Mouse (Mus musculus) macrophage (primary cell): Measurements from ENCODE around the gene Slc1a2. TPM values are rescaled to one million over a fixed set of nuclear protein-coding genes. Genes with fewer than 3 reads are reported as not detected.

Experiments used
- H3K27ac ChIP-seq: fragments of 350-480 bp; formaldehyde crosslinking; 2 replicates; pipeline ENCODE4 v1.9.0; 2021
- H3K36me3 ChIP-seq: fragments of 350-480 bp; formaldehyde crosslinking; 2 replicates; pipeline ENCODE4 v1.9.0; 2021; ENCODE audit errors: inconsistent target
- H3K4me3 ChIP-seq: fragments of 350-480 bp; formaldehyde crosslinking; 2 replicates; pipeline ENCODE4 v1.9.0; 2021; ENCODE audit errors: inconsistent target
- H3K79me2 ChIP-seq: fragments of 350-480 bp; formaldehyde crosslinking; 2 replicates; pipeline ENCODE4 v1.9.0; 2021; ENCODE audit errors: inconsistent target
- WGBS: methylation state at CpG from one replicate; pipeline ENCODE4 v1.1.7; 2026; ENCODE audit warnings: inconsistent platforms; ENCODE audit not compliant: missing documents; 5-methylcytosine and 5-hydroxymethylcytosine counted together
- polyA plus RNA-seq: library from polyadenylated mRNA; stranded (reverse); fragments of 250-400 nt; gene quantifications from 3 replicates; pipeline ENCODE4 v1.2.4, GENCODE M21; 2018; ENCODE audit warnings: inconsistent platforms

Gene Slc1a2
- polyA plus RNA-seq, 1 experiment from 2014 or later, result 0.03 TPM

GRCm38 (mm10) chr2:102820790-102821189 lies 162.3 kb downstream of the Slc1a2 start:
- 91% methylated on average over 8 of the region's 8 CpGs for WGBS
- Histone ChIP-seq H3K36me3 (peaks cover 89% of the 10 kb centered on the region), H3K4me3 (no peak overlapping the region), H3K27ac (no peak overlapping the region), H3K79me2 (no peaks in the 10 kb centered on the region)

- WGBS, result 96% methylated on average over 6 of the region's 6 CpGs
- peaks cover 99% of the 10 kb centered on the region for H3K36me3 ChIP-seq
- no peaks in the 10 kb centered on the region for H3K79me2 ChIP-seq
- no peak overlapping the region for H3K27ac ChIP-seq
- H3K4me3 ChIP-seq, result no peak overlapping the region
These were observed 163.6 kb downstream of the Slc1a2 start for GRCm38 (mm10) chr2:102822036-102822435.

DNA sequence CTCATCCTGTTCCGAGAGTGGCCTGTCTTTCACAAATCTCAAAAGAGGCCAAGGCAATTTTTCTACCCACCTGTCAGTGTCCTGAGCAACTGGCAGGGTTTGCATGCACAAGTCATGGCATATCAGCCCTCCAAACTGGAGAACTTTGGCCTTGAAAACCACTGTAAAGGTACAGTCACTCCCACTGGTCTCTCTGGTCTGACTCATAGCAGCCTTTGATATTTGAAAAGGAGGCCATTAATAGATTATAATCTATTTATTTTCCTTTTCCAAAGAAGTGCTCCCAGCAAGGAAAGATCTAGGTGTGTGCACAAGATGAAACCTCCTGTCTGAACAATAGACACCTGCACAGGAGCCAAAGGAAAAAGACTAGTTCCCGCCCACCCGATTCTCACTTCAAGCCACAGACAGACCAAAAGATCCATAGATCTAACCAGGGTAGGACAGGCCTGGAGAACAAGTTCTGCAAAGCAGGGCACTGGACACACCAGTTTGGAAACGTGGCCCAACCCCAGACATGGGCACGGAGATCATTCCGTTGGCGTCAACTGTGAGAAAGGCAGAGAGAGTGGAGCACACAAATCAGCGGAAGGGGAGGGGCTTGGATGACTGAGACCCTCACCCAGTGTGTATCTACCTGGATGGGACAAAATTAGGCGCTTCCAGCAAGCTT lies 167.6 kb downstream of the Slc1a2 start:
- WGBS, result 96% methylated on average over 9 of the region's 9 CpGs
- H3K79me2 ChIP-seq, result peaks cover 8% of the 10 kb centered on the region; the same call in 1 of the 2 replicates
- H3K27ac ChIP-seq, result no peak overlapping the region
- peaks cover 81% of the 10 kb centered on the region for H3K36me3 ChIP-seq
- H3K4me3 ChIP-seq, result no peak overlapping the region

GRCm38 (mm10) chr2:102827841-102828240 lies 169.4 kb downstream of the Slc1a2 start:
- 88% methylated on average over 1 of the region's 1 CpGs for WGBS
- H3K27ac ChIP-seq, result no peak overlapping the region
- peaks cover 71% of the 10 kb centered on the region for H3K36me3 ChIP-seq
- H3K79me2 ChIP-seq, result peaks cover 12% of the 10 kb centered on the region; the same call in 1 of the 2 replicates
- H3K4me3 ChIP-seq, result no peak overlapping the region

DNA sequence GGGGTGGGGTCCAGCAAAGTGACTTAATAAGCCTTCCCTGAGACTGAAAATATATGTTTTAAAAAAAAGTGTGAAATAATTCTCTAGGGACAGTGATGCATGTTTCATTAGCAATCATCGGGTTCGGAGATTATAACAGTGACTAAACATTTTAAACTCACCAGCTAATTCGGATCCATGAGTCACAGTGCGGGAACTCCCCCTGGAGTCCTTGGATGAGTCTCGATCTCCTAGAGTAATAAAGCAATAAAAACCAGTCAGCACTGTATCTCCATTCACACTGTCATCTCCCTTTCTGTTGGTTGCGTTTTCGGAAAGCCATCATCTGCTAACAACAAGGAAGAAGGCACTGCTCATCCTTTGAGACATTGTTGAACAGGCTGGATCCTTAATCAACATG lies 169.9 kb downstream of the Slc1a2 start:
- 96% methylated on average over 7 of the region's 7 CpGs for WGBS
- Histone ChIP-seq H3K27ac (no peak overlapping the region), H3K4me3 (no peak overlapping the region), H3K79me2 (peaks cover 17% of the 10 kb centered on the region; the same call in 1 of the 2 replicates), H3K36me3 (peaks cover 71% of the 10 kb centered on the region)

GRCm38 (mm10) chr2:102829201-102829600 lies 170.7 kb downstream of the Slc1a2 start:
- peaks cover 62% of the 10 kb centered on the region for H3K36me3 ChIP-seq
- no peak overlapping the region for H3K27ac ChIP-seq
- no peak overlapping the region for H3K4me3 ChIP-seq
- peaks cover 18% of the 10 kb centered on the region; the same call in 1 of the 2 replicates for H3K79me2 ChIP-seq
- WGBS, result 83% methylated on average over 3 of the region's 3 CpGs

DNA sequence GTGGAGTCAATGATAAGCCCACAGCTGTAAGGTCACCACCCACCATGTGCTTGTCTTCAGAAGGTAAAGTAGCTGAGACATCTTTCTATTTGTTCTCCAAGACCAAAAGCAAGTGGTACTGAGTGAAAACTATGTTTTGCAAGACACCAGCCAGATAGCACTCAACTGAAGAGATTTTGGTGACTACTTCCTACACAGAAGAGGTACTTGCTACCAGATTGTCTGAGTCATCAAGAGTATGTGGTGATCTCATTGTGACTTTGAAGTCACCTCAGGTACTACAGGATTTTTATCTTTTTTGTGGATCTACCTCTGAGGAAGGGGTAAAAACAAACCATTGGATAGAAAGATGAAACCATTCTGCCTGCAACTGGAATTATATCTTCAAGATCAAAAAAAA lies 173.1 kb downstream of the Slc1a2 start:
- no peak overlapping the region for H3K4me3 ChIP-seq
- H3K27ac ChIP-seq, result no peak overlapping the region
- H3K36me3 ChIP-seq, result peaks cover 46% of the 10 kb centered on the region
- peaks cover 18% of the 10 kb centered on the region; the same call in 1 of the 2 replicates for H3K79me2 ChIP-seq

DNA sequence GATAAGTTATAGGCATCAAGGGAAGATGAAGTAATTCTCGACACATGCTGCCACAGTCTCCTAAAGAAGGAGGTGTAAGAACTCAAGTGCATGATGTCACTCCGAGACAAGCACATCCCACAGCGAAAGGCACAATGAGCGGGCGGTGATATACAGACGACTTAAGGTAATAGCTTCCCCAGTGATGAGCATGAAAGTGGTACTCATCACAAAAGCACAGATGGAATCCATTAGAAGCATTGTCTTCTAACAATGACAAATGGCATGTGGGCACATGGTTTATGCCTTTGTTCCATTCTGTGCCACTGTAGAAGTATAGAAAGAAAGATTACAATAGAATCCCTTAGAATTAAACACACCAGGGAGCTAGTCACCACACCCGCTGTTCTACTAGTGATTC lies 179.7 kb downstream of the Slc1a2 start:
- peaks cover 19% of the 10 kb centered on the region; the same call in 1 of the 2 replicates for H3K79me2 ChIP-seq
- no peak overlapping the region for H3K4me3 ChIP-seq
- 98% methylated on average over 7 of the region's 7 CpGs for WGBS
- H3K36me3 ChIP-seq, result peaks cover 37% of the 10 kb centered on the region
- H3K27ac ChIP-seq, result no peak overlapping the region

Other genes starting within 250 kb of the Slc1a2 start
- not detected in 3 replicates for gene Fjx1, start 206.2 kb upstream of the Slc1a2 start, polyA plus RNA-seq
- gene Pamr1, start 108.6 kb upstream of the Slc1a2 start, polyA plus RNA-seq, result not detected in 3 replicates
- gene Cd44, start 243.0 kb downstream of the Slc1a2 start, polyA plus RNA-seq, result 109 to 325 TPM (median 215 TPM) in 3 replicates